Mouse (Mus musculus) lung, postnatal 0 days (tissue): ENCODE data around the gene Aldh3b1. TPM values are rescaled to one million over a fixed set of nuclear protein-coding genes. Genes with fewer than 3 reads are reported as not detected.
"Not testable (repeated sequence)": the region's sequence is repeated elsewhere in the genome, so short reads cannot be mapped to it uniquely, and the experiment has no call there.

Experiments used
- ATAC-seq: fragments of 200-750 bp; cut with Nextera tagmentation; 2 replicates; pipeline ENCODE4 v1.8.0; 2017; ENCODE audit warnings: moderate library complexity
- DNase-seq: peaks from one replicate; pipeline ENCODE4 v3.0.0-alpha.2; 2016; ENCODE audit warnings: low spot score
- H3K27ac ChIP-seq: fragments of 300-500 bp; sonication (generic); 2 replicates; pipeline ENCODE4 v1.5.1; 2014; ENCODE audit warnings: antibody characterized with exemption, mild to moderate bottlenecking, low read length, mixed read lengths
- H3K27me3 ChIP-seq: fragments of 300-500 bp; sonication (generic); replicated peaks from 2 replicates; pipeline ENCODE4 v1.6.1; 2014; ENCODE audit warnings: low read length, mixed read lengths; ENCODE audit not compliant: insufficient read depth
- H3K36me3 ChIP-seq: fragments of 300-500 bp; sonication (generic); 2 replicates; pipeline ENCODE4 v1.6.1; 2014; ENCODE audit warnings: low read length, mixed read lengths; ENCODE audit not compliant: insufficient read depth
- H3K4me1 ChIP-seq: fragments of 300-500 bp; sonication (generic); 2 replicates; pipeline ENCODE4 v1.6.1; 2014; ENCODE audit warnings: antibody characterized with exemption, low read depth, low read length, mixed read lengths; ENCODE audit not compliant: insufficient read depth
- H3K4me2 ChIP-seq: fragments of 300-500 bp; sonication (generic); replicated peaks from 2 replicates; pipeline ENCODE4 v1.6.1; 2014; ENCODE audit warnings: low read depth, mild to moderate bottlenecking, low read length, moderate library complexity, mixed read lengths
- H3K4me3 ChIP-seq: fragments of 300-500 bp; sonication (generic); 2 replicates; pipeline ENCODE4 v1.5.1; 2014; ENCODE audit warnings: low read depth, low read length
- H3K9ac ChIP-seq: fragments of 300-500 bp; sonication (generic); replicated peaks from 2 replicates; pipeline ENCODE4 v1.6.1; 2014; ENCODE audit warnings: low read depth, mild to moderate bottlenecking
- H3K9me3 ChIP-seq: fragments of 300-500 bp; sonication (generic); 2 replicates; pipeline ENCODE4 v1.6.1; 2016; ENCODE audit warnings: low read length, mixed read lengths
- CTCF ChIP-seq: IDR thresholded peaks from 2 replicates; pipeline ENCODE4 v1.5.1; 2016; ENCODE audit warnings: antibody characterized with exemption, mild to moderate bottlenecking
- EP300 ChIP-seq: IDR thresholded peaks from 2 replicates; pipeline ENCODE4 v1.6.1; 2016; ENCODE audit warnings: antibody characterized with exemption, mild to moderate bottlenecking, control low read depth
- WGBS: fragments of 180-500 bp; shearing (Covaris S2); extraction: QIAGEN DNeasy Blood & Tissue Kit; methylation state at CpG from one replicate; pipeline ENCODE4 v1.1.7; 2014; 5-methylcytosine and 5-hydroxymethylcytosine counted together
- polyA plus RNA-seq: library from polyadenylated mRNA; unstranded; fragments of >200 nt; fragmentation: Nextera tagmentation; extraction: Ambion mirVana; gene quantifications from 2 replicates; pipeline ENCODE4 v1.2.1, GENCODE M21; 2015

Gene Aldh3b1
- polyA plus RNA-seq = 33.2 and 38.3 TPM in 2 replicates

GRCm38 (mm10) chr19:3929211-3929941 lies at the start of gene Aldh3b1:
Gene Aldh3b1, minus strand, starts transcription at chr19:3929808.
- ATAC-seq = peak; percentile 78
- H3K36me3 ChIP-seq = no peaks in the 10 kb centered on the region

GRCm38 (mm10) chr19:3975866-3976265 lies 46.3 kb upstream of the Aldh3b1 start:
- Histone ChIP-seq H3K36me3 (no peaks in the 10 kb centered on the region), H3K4me2 (no peak overlapping the region), H3K27me3 (no peaks in the 10 kb centered on the region), H3K9ac (no peak overlapping the region), H3K9me3 (no peaks in the 10 kb centered on the region), H3K27ac (no peak overlapping the region), H3K4me1 (no peaks in the 10 kb centered on the region), H3K4me3 (no peak overlapping the region)
- WGBS = 49% methylated on average over 2 of the region's 2 CpGs
- no peak for TF ChIP-seq EP300
- no peak for TF ChIP-seq CTCF
- no peak for ATAC-seq
- DNase-seq = peak; percentile 37

More at GRCm38 (mm10) chr19:3929211-3929941, at the start of gene Aldh3b1:
- peak within 1 kb of the TSS; percentile 43 for H3K4me2 ChIP-seq
- no peak for TF ChIP-seq CTCF
- TF ChIP-seq EP300 = no peak
- H3K27me3 ChIP-seq = no peaks in the 10 kb centered on the region
- no peaks in the 10 kb centered on the region for H3K9me3 ChIP-seq
- peaks cover 19% of the 10 kb centered on the region for H3K4me1 ChIP-seq
- H3K9ac ChIP-seq = no peak within 1 kb of the TSS
- 7% methylated on average over 12 of the region's 12 CpGs for WGBS
- H3K4me3 ChIP-seq = no peak within 1 kb of the TSS
- peak; percentile 83 for DNase-seq
- H3K27ac ChIP-seq = peak within 1 kb of the TSS; percentile 76

- not testable (repeated sequence) for H3K36me3 ChIP-seq, DNase-seq, H3K9me3 ChIP-seq, H3K27me3 ChIP-seq, H3K27ac ChIP-seq, H3K9ac ChIP-seq, H3K4me1 ChIP-seq, ATAC-seq, H3K4me3 ChIP-seq, H3K4me2 ChIP-seq
- WGBS = 73% methylated on average over 6 of the region's 6 CpGs
These were observed 45.0 kb upstream of the Aldh3b1 start for GRCm38 (mm10) chr19:3974608-3975007.

- DNase-seq (peak; percentile 62), ATAC-seq (peak; percentile 72)
- Histone ChIP-seq H3K4me2 (no peak within 1 kb of the TSS), H3K4me3 (no peak within 1 kb of the TSS), H3K4me1 (no peaks in the 10 kb centered on the region), H3K27me3 (no peaks in the 10 kb centered on the region), H3K9ac (no peak within 1 kb of the TSS), H3K9me3 (no peaks in the 10 kb centered on the region), H3K27ac (no peak within 1 kb of the TSS), H3K36me3 (no peaks in the 10 kb centered on the region)
- TF ChIP-seq CTCF (no peak), EP300 (no peak)
- WGBS = 33% methylated on average over 9 of the region's 9 CpGs
These were observed 42.6 kb upstream of the Aldh3b1 start, which contains the start of gene Aldh3b2 for GRCm38 (mm10) chr19:3972229-3972628. Gene Aldh3b2, plus strand, starts transcription at chr19:3972328.

- WGBS = 46% methylated on average over 3 of the region's 3 CpGs
- no peak overlapping the region for H3K9ac ChIP-seq
- no peak for ATAC-seq
These were observed 37.6 kb upstream of the Aldh3b1 start for GRCm38 (mm10) chr19:3967258-3967657.

GRCm38 (mm10) chr19:3966330-3967075 lies 36.9 kb upstream of the Aldh3b1 start:
- Histone ChIP-seq H3K9me3 (no peaks in the 10 kb centered on the region), H3K27me3 (no peaks in the 10 kb centered on the region), H3K36me3 (no peaks in the 10 kb centered on the region), H3K4me3 (no peak overlapping the region), H3K27ac (no peak overlapping the region), H3K4me1 (no peaks in the 10 kb centered on the region), H3K4me2 (no peak overlapping the region), H3K9ac (no peak overlapping the region)
- no peak for ATAC-seq
- TF ChIP-seq EP300 = no peak
- TF ChIP-seq CTCF = peak; percentile 50
- 62% methylated on average over 11 of the region's 11 CpGs for WGBS
- no peak for DNase-seq

More at GRCm38 (mm10) chr19:3967258-3967657, 37.6 kb upstream of the Aldh3b1 start:
- DNase-seq = no peak
- no peak overlapping the region for H3K4me2 ChIP-seq
- H3K4me1 ChIP-seq = no peaks in the 10 kb centered on the region
- H3K4me3 ChIP-seq = no peak overlapping the region
- H3K27me3 ChIP-seq = no peaks in the 10 kb centered on the region
- H3K27ac ChIP-seq = no peak overlapping the region
- H3K36me3 ChIP-seq = no peaks in the 10 kb centered on the region
- TF ChIP-seq CTCF (no peak), EP300 (no peak)
- H3K9me3 ChIP-seq = no peaks in the 10 kb centered on the region
